Mouse (Mus musculus) large intestine, adult 2 months (tissue): ENCODE results near the gene Cflar. TPM values are rescaled to one million over a fixed set of nuclear protein-coding genes. Genes with fewer than 3 reads are reported as not detected.
"Not testable (repeated sequence)": the region's sequence is repeated elsewhere in the genome, so short reads cannot be mapped to it uniquely, and the experiment has no call there.

Experiments
- DNase-seq: peaks from one replicate; pipeline ENCODE4 v3.0.0-alpha.2; 2012; ENCODE audit warnings: low read depth, low spot score
- WGBS: fragments of 180-500 bp; shearing (Covaris S2); methylation state at CpG from one replicate; pipeline ENCODE4 v1.1.7; 2018; 5-methylcytosine and 5-hydroxymethylcytosine counted together
- polyA plus RNA-seq: library from polyadenylated mRNA; depleted of rRNA; stranded (reverse); fragments of >200 nt; gene quantifications from 2 replicates; pipeline ENCODE4 v1.2.3, GENCODE M21; 2012

Cflar gene
- polyA plus RNA-seq, 1 experiment: 29.0 TPM

GRCm38 (mm10) chr1:58725767-58726166, 14.5 kb downstream of the Cflar start:
- 86% methylated on average over 5 of the region's 5 CpGs for WGBS
- DNase-seq: no peak

GRCm38 (mm10) chr1:58727019-58727746, 15.9 kb downstream of the Cflar start:
- no peak for DNase-seq
- WGBS: 77% methylated on average over 1 of the region's 1 CpGs

GRCm38 (mm10) chr1:58727747-58728589, 16.7 kb downstream of the Cflar start:
- DNase-seq: no peak
- 86% methylated on average over 10 of the region's 10 CpGs for WGBS

GRCm38 (mm10) chr1:58728590-58728868, 17.2 kb downstream of the Cflar start:
- 89% methylated on average over 3 of the region's 3 CpGs for WGBS
- no peak for DNase-seq

GRCm38 (mm10) chr1:58733636-58734035, 22.3 kb downstream of the Cflar start:
- 85% methylated on average over 2 of the region's 2 CpGs for WGBS
- DNase-seq: no peak

- no peak for DNase-seq
- 85% methylated on average over 11 of the region's 11 CpGs for WGBS
These were observed 23.0 kb downstream of the Cflar start for GRCm38 (mm10) chr1:58734043-58734920.

- no peak for DNase-seq
- WGBS: 86% methylated on average over 7 of the region's 7 CpGs
These were observed 24.7 kb downstream of the Cflar start for GRCm38 (mm10) chr1:58735962-58736361.

GRCm38 (mm10) chr1:58736968-58737367, 25.7 kb downstream of the Cflar start:
- no peak for DNase-seq

GRCm38 (mm10) chr1:58739529-58739928, 28.2 kb downstream of the Cflar start:
- DNase-seq: no peak
- 87% methylated on average over 7 of the region's 7 CpGs for WGBS

More at GRCm38 (mm10) chr1:58736968-58737367, 25.7 kb downstream of the Cflar start:
- 93% methylated on average over 22 of the region's 22 CpGs for WGBS

GRCm38 (mm10) chr1:58742571-58743021, 31.3 kb downstream of the Cflar start:
- 17% methylated on average over 5 of the region's 5 CpGs for WGBS
- DNase-seq: peak; percentile 87

- DNase-seq: no peak
- 68% methylated on average over 6 of the region's 6 CpGs for WGBS
These were observed 31.9 kb downstream of the Cflar start for GRCm38 (mm10) chr1:58743252-58743651.

- 73% methylated on average over 7 of the region's 7 CpGs for WGBS
- no peak for DNase-seq
These were observed 33.3 kb downstream of the Cflar start for GRCm38 (mm10) chr1:58744645-58745044.

GRCm38 (mm10) chr1:58746880-58747279, 35.6 kb downstream of the Cflar start:
- 84% methylated on average over 9 of the region's 9 CpGs for WGBS
- DNase-seq: no peak

GRCm38 (mm10) chr1:58759451-58759850, 48.1 kb downstream of the Cflar start:
- DNase-seq: no peak
- WGBS: 93% methylated on average over 3 of the region's 3 CpGs

- DNase-seq: no peak
- 33% methylated on average over 1 of the region's 1 CpGs for WGBS
These were observed 49.3 kb downstream of the Cflar start for GRCm38 (mm10) chr1:58760581-58760980.

GRCm38 (mm10) chr1:58761391-58762275, 50.3 kb downstream of the Cflar start:
- DNase-seq: not testable (repeated sequence)
- 81% methylated on average over 5 of the region's 5 CpGs for WGBS

- WGBS: 84% methylated on average over 5 of the region's 5 CpGs
- no peak for DNase-seq
These were observed 51.3 kb downstream of the Cflar start for GRCm38 (mm10) chr1:58762576-58762975.

- DNase-seq: not testable (repeated sequence)
- WGBS: 86% methylated on average over 4 of the region's 4 CpGs
These were observed 55.1 kb downstream of the Cflar start for GRCm38 (mm10) chr1:58766446-58766845.

GRCm38 (mm10) chr1:58769136-58769535, 57.8 kb downstream of the Cflar start:
- no peak for DNase-seq
